ENCODE assay signal across 8 mouse cellular contexts in the genomic region with DNA sequence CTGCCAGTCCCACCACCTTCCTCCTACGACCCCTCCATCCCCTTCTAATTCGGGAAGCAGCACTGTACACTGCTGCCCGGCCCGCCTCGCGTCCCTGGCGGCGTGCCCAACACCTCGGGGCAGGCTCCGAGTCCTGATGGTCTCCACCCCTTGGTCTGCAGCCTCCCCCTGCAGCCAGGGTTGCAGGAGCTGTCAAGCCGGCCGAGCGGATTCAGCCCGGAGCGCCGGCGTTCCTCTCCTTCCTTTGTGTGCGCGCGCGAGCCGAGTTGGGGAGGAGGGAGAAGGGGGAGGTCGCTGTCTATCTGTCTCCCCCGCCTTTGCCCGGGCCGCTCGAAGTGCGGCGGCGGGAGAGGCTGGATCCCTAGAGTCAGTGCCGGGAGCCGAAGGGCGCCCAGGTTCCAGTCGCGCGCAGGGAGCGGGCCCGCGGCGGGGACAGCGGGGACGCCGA. TPM values are rescaled to one million over a fixed set of nuclear protein-coding genes. Genes with fewer than 3 reads are reported as not detected.
A peak's percentile ranks its signal among the peaks of the same experiment; 100 is the strongest.
DNase-seq lines count a peak whose midpoint lies in the region; ATAC-seq lines count a peak whose summit lies in the region.

A gene (plus strand): TSS at position 198 of the 448 bp plus-strand sequence.

- WGBS in hindbrain, embryonic 15.5 days: under 1% methylated on average over 35 of the region's 43 CpGs

- H3K4me3 ChIP-seq in hindbrain, embryonic 15.5 days: peak within 1 kb of the TSS; percentile 81

- H3K27ac ChIP-seq in hindbrain, embryonic 15.5 days (replicated peaks): peak within 1 kb of the TSS; percentile 94

- peaks cover 39% of the 10 kb centered on the region for H3K4me1 ChIP-seq in hindbrain, embryonic 15.5 days (replicated peaks)

- H3K27me3 ChIP-seq in hindbrain, embryonic 15.5 days: no peaks in the 10 kb centered on the region

- ATAC-seq in hindbrain, embryonic 15.5 days (ENCODE audit: low FRiP score, low read depth): peak; percentile 88

- H3K9me3 ChIP-seq in hindbrain, embryonic 15.5 days: no peaks in the 10 kb centered on the region

- DNase-seq in WW6 (ENCODE audit: low read depth, low spot score): peak; percentile 42
- DNase-seq in cerebellum, postnatal 10 days: peak; percentile 85 to 89
- DNase-seq in frontal cortex, postnatal 36 days (ENCODE audit: low spot score in 2 of 2): peak; percentile 50 to 58
- peak; percentile 27 to 35 for DNase-seq in layer of hippocampus, postnatal 36 days
- peak; percentile 51 for DNase-seq in lung, postnatal 36 days
- peak; percentile 46 for DNase-seq in retina, postnatal 7 days (ENCODE audit: low read depth, low spot score)
- DNase-seq in urinary bladder, postnatal 4 days (ENCODE audit: low spot score in 2 of 2): peak; percentile 63 to 75

- H3K36me3 ChIP-seq in hindbrain, embryonic 15.5 days: no peaks in the 10 kb centered on the region

- H3K4me2 ChIP-seq in hindbrain, embryonic 15.5 days: peak within 1 kb of the TSS; percentile 90

- H3K9ac ChIP-seq in hindbrain, embryonic 15.5 days: peak within 1 kb of the TSS; percentile 86

RNA-seq across cellular contexts. Expression of the gene that starts here (rescaled TPM):
- 24.6 and 32.5 TPM in 2 replicates for polyA plus RNA-seq in hindbrain, embryonic 15.5 days (2015; fragmentation: Nextera tagmentation; extraction: Ambion mirVana)
- total RNA-seq in layer of hippocampus, postnatal 36 days (2021): 10 to 100 TPM; 20.1 to 23.1 TPM

Comparison
In these comparisons a context has a peak if more than half of its experiments do, and no peak if none do; other contexts are left out.
1. Peak in every context shown above with its lines: DNase-seq, ATAC-seq, H3K4me3 ChIP-seq and H3K27ac ChIP-seq.
2. DNase-seq: peak in every context shown above with its lines; median percentile 87 in cerebellum, postnatal 10 days; 69 in urinary bladder, postnatal 4 days; 54 in frontal cortex, postnatal 36 days; 51 in lung, postnatal 36 days; 46 in retina, postnatal 7 days; 42 in WW6; 31 in layer of hippocampus, postnatal 36 days.